In the genomic region with DNA sequence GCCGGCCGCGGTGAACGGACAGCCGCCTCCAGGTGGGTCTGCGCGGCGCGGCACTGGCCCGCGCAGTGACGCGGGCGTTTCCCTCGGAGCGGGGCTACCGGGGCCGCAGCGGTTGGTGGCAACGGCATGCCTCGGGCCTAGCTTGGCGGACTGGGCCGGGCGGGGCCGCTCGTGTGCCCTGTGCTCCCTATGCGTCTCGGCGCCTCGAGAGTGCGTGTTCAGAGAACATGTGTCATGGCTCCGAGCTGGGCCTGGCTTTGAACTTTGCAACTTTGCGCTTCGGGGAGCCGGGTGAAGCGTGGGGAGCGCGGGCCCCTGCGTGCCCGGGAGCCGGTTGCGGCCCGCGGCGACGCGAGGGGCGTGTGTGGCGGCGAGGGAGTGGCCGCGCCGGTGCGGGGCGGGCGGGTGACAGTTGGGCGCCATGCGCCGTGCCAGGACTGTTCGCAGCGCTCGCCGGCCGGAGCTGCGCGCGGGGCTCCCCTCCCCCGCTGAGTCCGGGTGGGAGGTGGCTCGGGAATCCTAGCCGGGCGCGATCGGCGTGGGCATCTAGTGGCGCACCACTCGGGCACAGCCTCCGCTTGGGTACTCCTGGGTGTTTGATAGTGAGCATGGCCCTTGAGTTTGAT, we compare ENCODE assay signal across 8 mouse cellular contexts. TPM values are rescaled to one million over a fixed set of nuclear protein-coding genes. Genes with fewer than 3 reads are reported as not detected.
DNase-seq lines count a peak whose midpoint lies in the region; ATAC-seq and TF ChIP-seq lines count a peak whose summit lies in the region.

No protein-coding gene starts in this region.

- peak; percentile 36 for ATAC-seq in granulocyte monocyte progenitor cell, adult 5-6 weeks (replicated peaks; ENCODE audit: poor library complexity, severe bottlenecking)
- ATAC-seq in intestine, postnatal 0 days: peak; percentile 55
- peak; percentile 43 for ATAC-seq in limb, embryonic 13.5 days (ENCODE audit: low FRiP score, low read depth)
- peak; percentile 72 for ATAC-seq in midbrain, embryonic 13.5 days

- peak; percentile 62 for DNase-seq in layer of hippocampus, adult 11-12 months (ENCODE audit: low spot score)
- DNase-seq in layer of hippocampus, adult 9-10 months (ENCODE audit: low spot score): no peak
- DNase-seq in embryonic facial prominence, embryonic 10.5 days (ENCODE audit: low spot score): peak; percentile 72
- DNase-seq in right cerebral cortex, postnatal 4 days: peak; percentile 60

- H3K4me3 ChIP-seq in embryonic facial prominence, embryonic 10.5 days: peak overlapping the region; percentile 99
- H3K4me3 ChIP-seq in intestine, postnatal 0 days (ENCODE audit: low read depth, low read length): peak overlapping the region; percentile 92
- peak overlapping the region; percentile 99 for H3K4me3 ChIP-seq in limb, embryonic 13.5 days
- H3K4me3 ChIP-seq in midbrain, embryonic 13.5 days (replicated peaks): peak overlapping the region; percentile 97

- peaks cover 31% of the 10 kb centered on the region for H3K4me1 ChIP-seq in embryonic facial prominence, embryonic 10.5 days
- H3K4me1 ChIP-seq in intestine, postnatal 0 days (replicated peaks; ENCODE audit: control insufficient read depth, insufficient read depth, low read length): peaks cover 4% of the 10 kb centered on the region; the same call in 1 of the 2 replicates
- H3K4me1 ChIP-seq in limb, embryonic 13.5 days: peaks cover 44% of the 10 kb centered on the region
- peaks cover 29% of the 10 kb centered on the region for H3K4me1 ChIP-seq in midbrain, embryonic 13.5 days (replicated peaks)

- no peaks in the 10 kb centered on the region for H3K9me3 ChIP-seq in embryonic facial prominence, embryonic 10.5 days
- no peaks in the 10 kb centered on the region for H3K9me3 ChIP-seq in intestine, postnatal 0 days (ENCODE audit: control insufficient read depth)
- no peaks in the 10 kb centered on the region for H3K9me3 ChIP-seq in limb, embryonic 13.5 days
- H3K9me3 ChIP-seq in midbrain, embryonic 13.5 days: no peaks in the 10 kb centered on the region

- H3K9ac ChIP-seq in intestine, postnatal 0 days (ENCODE audit: low read depth, low read length): peak overlapping the region; percentile 95
- H3K9ac ChIP-seq in limb, embryonic 13.5 days: peak overlapping the region; percentile 98
- H3K9ac ChIP-seq in midbrain, embryonic 13.5 days (replicated peaks): peak overlapping the region; percentile 94

- no peak for TF ChIP-seq CTCF in intestine, postnatal 0 days (IDR thresholded peaks at IDR 0.05; ENCODE audit: low read depth)

- no peaks in the 10 kb centered on the region for H3K27me3 ChIP-seq in embryonic facial prominence, embryonic 10.5 days (replicated peaks; ENCODE audit: low read depth, poor library complexity, severe bottlenecking)
- no peaks in the 10 kb centered on the region for H3K27me3 ChIP-seq in intestine, postnatal 0 days (replicated peaks; ENCODE audit: control insufficient read depth, insufficient read depth, low read length)
- H3K27me3 ChIP-seq in limb, embryonic 13.5 days: no peaks in the 10 kb centered on the region
- H3K27me3 ChIP-seq in midbrain, embryonic 13.5 days: no peaks in the 10 kb centered on the region

- WGBS in embryonic facial prominence, embryonic 10.5 days: under 1% methylated on average over 78 of the region's 78 CpGs
- WGBS in intestine, postnatal 0 days: under 1% methylated on average over 75 of the region's 78 CpGs
- under 1% methylated on average over 78 of the region's 78 CpGs for WGBS in limb, embryonic 13.5 days
- WGBS in midbrain, embryonic 13.5 days: 0% methylated on average over 77 of the region's 78 CpGs

- H3K36me3 ChIP-seq in embryonic facial prominence, embryonic 10.5 days (replicated peaks): no peaks in the 10 kb centered on the region
- no peaks in the 10 kb centered on the region for H3K36me3 ChIP-seq in intestine, postnatal 0 days (ENCODE audit: control insufficient read depth, insufficient read depth)
- no peaks in the 10 kb centered on the region for H3K36me3 ChIP-seq in limb, embryonic 13.5 days
- no peaks in the 10 kb centered on the region for H3K36me3 ChIP-seq in midbrain, embryonic 13.5 days

- H3K27ac ChIP-seq in embryonic facial prominence, embryonic 10.5 days (replicated peaks): peak overlapping the region; percentile 94
- H3K27ac ChIP-seq in intestine, postnatal 0 days (ENCODE audit: low read depth, low read length): peak overlapping the region; percentile 92
- H3K27ac ChIP-seq in limb, embryonic 13.5 days: peak overlapping the region; percentile 86
- H3K27ac ChIP-seq in midbrain, embryonic 13.5 days: peak overlapping the region; percentile 93

- H3K4me2 ChIP-seq in intestine, postnatal 0 days (replicated peaks; ENCODE audit: low read depth): peak overlapping the region; percentile 87
- H3K4me2 ChIP-seq in limb, embryonic 13.5 days (replicated peaks): peak overlapping the region; percentile 89
- peak overlapping the region; percentile 95 for H3K4me2 ChIP-seq in midbrain, embryonic 13.5 days (replicated peaks)

RNA-seq across cellular contexts. Expression of gene Larp1, which starts 0.8 kb away (rescaled TPM):
- polyA plus RNA-seq in embryonic facial prominence, embryonic 10.5 days (2016; fragmentation: Nextera tagmentation; extraction: Ambion mirVana): 17.2 and 18.6 TPM in 2 replicates
- total RNA-seq in granulocyte monocyte progenitor cell, adult 5-6 weeks (2014; fragmentation: Nextera tagmentation): 140 and 152 TPM in 2 replicates
- 57.4 and 70.4 TPM in 2 replicates for total RNA-seq in granulocyte monocyte progenitor cell, adult 5-6 weeks (2017)
- polyA plus RNA-seq in intestine, postnatal 0 days (2015; fragmentation: Nextera tagmentation; extraction: Ambion mirVana): 9.6 and 11.5 TPM in 2 replicates
- 17.7 and 18.2 TPM in 2 replicates for polyA plus RNA-seq in limb, embryonic 13.5 days (2015; fragmentation: Nextera tagmentation; extraction: Ambion mirVana)
- polyA plus RNA-seq in midbrain, embryonic 13.5 days (2015; fragmentation: Nextera tagmentation; extraction: Ambion mirVana): 15.8 TPM in 2 replicates
